Mouse (Mus musculus): ENCODE results near the gene Kank1.

Kank1 gene

GRCm38 (mm10) chr19:25236596-25237491, at the start of gene Kank1:
Kank1 (plus strand) TSS chr19:25236975.
- DNase-seq (ENCODE audit: low read depth, low spot score) = no peak

GRCm38 (mm10) chr19:25187681-25188080, 49.1 kb upstream of the Kank1 start:
- no peak for DNase-seq (ENCODE audit: low read depth, low spot score)

GRCm38 (mm10) chr19:25193751-25194150, 43.0 kb upstream of the Kank1 start:
- no peak for DNase-seq (ENCODE audit: low read depth, low spot score)

DNA sequence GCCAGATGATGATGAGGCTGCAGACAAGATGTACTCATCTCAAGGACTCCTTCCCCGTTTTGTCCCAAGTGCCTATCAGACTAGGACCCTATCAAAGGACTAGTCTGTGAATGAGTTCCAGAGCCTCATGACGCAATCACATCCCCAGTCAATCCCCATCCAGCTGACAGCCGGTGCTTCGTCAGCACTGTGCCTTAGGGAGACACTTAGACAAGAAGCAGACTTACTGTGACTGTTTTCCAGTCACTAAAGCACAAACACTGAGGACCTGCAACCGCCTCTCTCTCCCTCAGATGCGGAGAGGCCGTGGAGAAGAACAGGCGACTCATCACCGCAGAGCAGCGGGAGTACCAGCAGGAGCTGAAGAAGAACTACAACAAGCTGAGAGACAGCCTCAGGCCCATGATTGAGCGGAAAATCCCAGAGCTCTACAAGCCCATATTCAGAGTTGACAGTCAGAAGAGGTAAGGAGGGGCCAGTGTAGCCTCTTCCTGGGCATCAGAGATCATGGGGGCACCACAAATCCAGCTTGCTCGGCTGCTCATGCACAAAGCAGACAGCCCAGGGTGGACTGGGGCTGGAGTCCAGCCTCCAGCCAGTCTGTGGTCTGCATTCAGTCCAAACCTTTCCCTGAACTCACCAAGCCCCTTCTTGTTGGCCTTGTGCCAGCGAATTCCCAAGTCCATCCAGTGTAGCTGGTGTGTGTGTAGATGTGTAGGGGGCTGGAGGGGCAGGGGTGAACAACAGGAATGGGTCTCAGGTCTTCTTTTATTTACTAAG, 36.5 kb upstream of the Kank1 start:
- no peak for DNase-seq (ENCODE audit: low read depth, low spot score)

DNA sequence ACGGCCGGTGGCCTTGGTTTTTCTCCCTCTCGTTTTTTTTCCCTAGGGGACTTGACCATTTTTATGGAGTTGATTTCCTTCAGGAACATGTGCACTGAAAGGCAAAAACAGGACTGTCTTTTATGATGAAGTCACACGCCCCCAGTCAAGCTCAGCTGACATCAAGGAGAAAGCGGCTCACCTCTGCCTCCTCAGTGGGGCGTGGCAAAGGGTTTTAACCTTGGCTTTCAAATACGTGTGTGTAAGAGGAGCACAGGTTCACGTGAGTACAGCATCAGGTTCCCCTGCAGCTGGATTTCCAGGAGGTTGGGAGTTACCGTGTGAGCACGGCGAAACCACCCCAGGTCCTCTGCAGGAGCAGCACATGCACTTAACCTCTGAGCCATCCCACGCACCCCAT, 33.7 kb upstream of the Kank1 start:
- no peak for DNase-seq (ENCODE audit: low read depth, low spot score)

GRCm38 (mm10) chr19:25206969-25207368, 29.8 kb upstream of the Kank1 start:
- DNase-seq (ENCODE audit: low read depth, low spot score) = no peak

- DNase-seq (ENCODE audit: low read depth, low spot score) = no peak
Observed at GRCm38 (mm10) chr19:25207731-25208361, 28.9 kb upstream of the Kank1 start.

- no peak for DNase-seq (ENCODE audit: low read depth, low spot score)
Observed at GRCm38 (mm10) chr19:25208596-25209110, 28.1 kb upstream of the Kank1 start.

DNA sequence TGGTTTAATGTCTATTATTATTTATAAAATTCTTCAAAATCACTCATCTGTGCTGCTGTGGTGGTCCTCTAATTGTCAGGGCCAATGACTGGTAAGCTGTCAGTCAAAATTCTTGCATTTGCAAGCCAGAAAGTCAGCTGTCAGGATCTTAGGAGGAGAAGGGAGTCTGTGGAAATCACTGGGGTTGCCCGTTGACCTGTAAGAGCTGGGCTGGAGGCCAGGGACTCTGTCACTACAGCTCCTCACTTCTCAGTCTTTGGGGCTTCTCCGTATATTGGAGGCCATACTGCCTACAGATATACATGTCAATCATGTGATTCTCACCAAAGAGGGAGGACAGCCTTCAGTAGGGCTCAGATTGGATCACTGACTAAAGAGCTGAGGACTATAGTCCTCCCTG, 16.2 kb upstream of the Kank1 start:
- no peak for DNase-seq (ENCODE audit: low read depth, low spot score)

- DNase-seq (ENCODE audit: low read depth, low spot score) = no peak
Observed at GRCm38 (mm10) chr19:25221964-25222640, 14.7 kb upstream of the Kank1 start.

GRCm38 (mm10) chr19:25230058-25230974, 6.5 kb upstream of the Kank1 start:
- no peak for DNase-seq (ENCODE audit: low read depth, low spot score)

DNA sequence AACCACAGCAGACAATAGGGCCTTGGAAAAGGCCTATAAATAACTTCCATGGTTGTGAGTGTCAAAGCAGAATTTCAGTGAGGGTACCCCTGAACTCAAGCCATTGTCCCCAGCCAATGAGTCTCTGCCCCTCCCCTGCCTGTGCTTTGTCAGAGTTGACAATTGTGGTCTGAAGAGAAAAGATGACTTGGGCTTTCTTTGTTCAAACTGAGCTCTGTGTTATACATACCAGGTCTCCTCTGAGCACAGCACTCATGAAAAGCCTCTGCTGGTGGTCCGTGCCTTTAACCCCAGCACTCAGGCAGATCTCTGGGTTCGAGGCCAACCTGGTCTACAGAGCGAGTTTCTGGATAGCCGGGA, 5.8 kb upstream of the Kank1 start:
- DNase-seq (ENCODE audit: low read depth, low spot score) = no peak

DNA sequence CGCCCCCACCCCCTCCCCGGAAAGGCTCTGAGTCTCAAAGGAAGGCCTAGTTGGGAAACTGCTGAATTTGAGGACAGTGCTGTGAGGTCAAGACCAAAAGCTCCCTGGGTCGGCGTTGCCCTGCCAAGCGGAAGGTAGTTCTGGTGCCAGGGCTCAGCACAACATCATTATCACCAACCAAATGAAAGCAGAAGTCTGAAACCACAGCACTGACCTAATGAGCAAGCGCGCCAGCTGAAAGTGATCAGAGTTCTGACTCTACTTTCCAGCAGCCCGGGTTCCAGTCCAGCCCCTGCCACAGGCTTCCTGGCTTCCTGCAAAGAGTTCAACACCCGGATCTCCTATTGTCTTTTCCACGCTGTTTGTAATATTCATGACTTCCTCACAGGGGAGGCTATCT, 4.7 kb upstream of the Kank1 start:
- DNase-seq (ENCODE audit: low read depth, low spot score) = no peak

GRCm38 (mm10) chr19:25237492-25238040, 791 bp downstream of the Kank1 start:
- no peak for DNase-seq (ENCODE audit: low read depth, low spot score)

GRCm38 (mm10) chr19:25238121-25238520, 1.3 kb downstream of the Kank1 start:
- no peak for DNase-seq (ENCODE audit: low read depth, low spot score)

- DNase-seq (ENCODE audit: low read depth, low spot score) = no peak
Observed at GRCm38 (mm10) chr19:25243566-25243965, 6.8 kb downstream of the Kank1 start.

DNA sequence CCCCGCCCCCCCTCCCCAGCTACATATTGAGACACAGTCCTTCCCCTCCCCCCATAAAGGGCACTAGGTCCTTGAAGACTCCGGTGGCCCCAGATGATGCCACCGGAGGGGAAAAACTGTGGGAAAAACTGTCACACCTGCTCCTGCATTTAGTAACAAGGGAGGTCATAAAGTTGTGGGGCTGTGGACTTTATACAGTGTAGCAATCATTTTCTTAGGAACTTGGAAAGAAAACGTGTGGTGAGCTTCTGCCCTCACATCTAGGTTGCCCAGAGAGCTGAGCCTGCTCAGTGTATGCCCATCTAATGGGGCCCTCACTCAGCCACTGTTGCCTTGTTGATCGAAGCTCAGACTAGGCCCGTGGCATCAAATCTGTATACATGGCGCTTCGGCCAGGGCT, 9.3 kb downstream of the Kank1 start:
- no peak for DNase-seq (ENCODE audit: low read depth, low spot score)

DNA sequence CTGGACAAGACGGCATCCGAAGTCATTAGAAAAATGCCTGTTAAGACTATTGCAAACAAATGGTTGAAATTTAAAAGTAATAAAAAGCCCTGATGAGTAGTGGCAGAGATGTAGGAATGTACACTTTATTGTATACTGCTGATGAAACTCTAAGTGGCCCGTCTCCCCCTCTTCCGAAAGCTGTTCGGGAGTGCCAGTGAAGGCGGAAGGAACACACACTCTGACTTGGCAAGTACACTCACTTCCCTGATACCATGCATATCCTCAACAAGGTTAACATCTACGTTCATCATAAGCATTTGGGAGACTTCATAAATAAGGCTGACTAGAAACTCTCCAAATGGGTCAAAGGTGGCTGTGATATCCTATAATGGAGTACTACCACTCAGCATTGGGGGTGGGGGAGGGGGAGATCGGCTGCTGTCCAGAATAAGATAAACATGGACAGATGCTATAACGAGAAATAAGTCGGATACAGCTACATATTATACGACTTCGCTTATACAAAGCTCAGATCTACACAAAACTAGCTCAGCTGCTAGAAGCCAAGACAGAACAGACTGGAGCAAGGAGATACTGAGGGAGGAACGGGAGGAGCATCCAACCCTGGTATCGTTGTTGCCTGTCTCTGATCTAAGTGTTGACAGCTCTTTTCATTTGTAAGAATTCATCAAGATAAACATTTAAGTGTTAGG, 11.2 kb downstream of the Kank1 start:
- no peak for DNase-seq (ENCODE audit: low read depth, low spot score)

- no peak for DNase-seq (ENCODE audit: low read depth, low spot score)
Observed at GRCm38 (mm10) chr19:25249230-25249629, 12.5 kb downstream of the Kank1 start.
